Mouse (Mus musculus) thymus, adult 2 months (tissue): ENCODE results near the gene Dhx37. TPM values are rescaled to one million over a fixed set of nuclear protein-coding genes. Genes with fewer than 3 reads are reported as not detected.

Source experiments
- DNase-seq: peaks from one replicate; pipeline ENCODE4 v3.0.0; 2021
- H3K27ac ChIP-seq: fragments of 200-500 bp; 2 replicates; pipeline ENCODE4 v1.5.1; 2012; ENCODE audit warnings: low read length, control low read depth; ENCODE audit not compliant: control insufficient read depth, insufficient read depth
- H3K27me3 ChIP-seq: fragments of 200-500 bp; 2 replicates; pipeline ENCODE4 v1.6.1; 2012; ENCODE audit warnings: mild to moderate bottlenecking, low read length, moderate library complexity, mixed read lengths; ENCODE audit not compliant: control insufficient read depth, insufficient read depth
- H3K36me3 ChIP-seq: fragments of 200-500 bp; 2 replicates; pipeline ENCODE4 v1.6.1; 2012; ENCODE audit warnings: mild to moderate bottlenecking, low read length, moderate library complexity; ENCODE audit not compliant: control insufficient read depth, insufficient read depth
- H3K4me1 ChIP-seq: fragments of 200-500 bp; replicated peaks from 2 replicates; pipeline ENCODE4 v1.6.1; 2012; ENCODE audit warnings: low read length; ENCODE audit not compliant: control insufficient read depth, insufficient read depth
- H3K4me3 ChIP-seq: fragments of 200-500 bp; 2 replicates; pipeline ENCODE4 v1.5.1; 2012; ENCODE audit warnings: mild to moderate bottlenecking, low read length, control low read depth, moderate library complexity; ENCODE audit not compliant: control insufficient read depth, insufficient read depth
- CTCF ChIP-seq: fragments of 200-500 bp; IDR thresholded peaks from 2 replicates; pipeline ENCODE4 v1.5.1; 2012; ENCODE audit warnings: mild to moderate bottlenecking, control low read depth, low read length, moderate library complexity, borderline replicate concordance; ENCODE audit not compliant: control insufficient read depth, poor library complexity, insufficient read depth; ENCODE audit errors: extremely low read depth
- POLR2A ChIP-seq: fragments of 200-500 bp; IDR thresholded peaks from 2 replicates; pipeline ENCODE4 v1.6.1; 2012; ENCODE audit warnings: mild to moderate bottlenecking, low read length, control low read depth, moderate library complexity; ENCODE audit not compliant: control insufficient read depth, poor library complexity, insufficient read depth; ENCODE audit errors: extremely low read depth
- WGBS: fragments of 180-500 bp; shearing (Covaris S2); methylation state at CpG from one replicate; pipeline ENCODE4 v1.1.7; 2018; 5-methylcytosine and 5-hydroxymethylcytosine counted together
- polyA plus RNA-seq: library from polyadenylated mRNA; depleted of rRNA; stranded (reverse); fragments of >200 nt; gene quantifications from 2 replicates; pipeline ENCODE4 v1.2.3, GENCODE M21; 2012

Gene Dhx37
- polyA plus RNA-seq, 1 experiment, result 32.4 TPM

DNA sequence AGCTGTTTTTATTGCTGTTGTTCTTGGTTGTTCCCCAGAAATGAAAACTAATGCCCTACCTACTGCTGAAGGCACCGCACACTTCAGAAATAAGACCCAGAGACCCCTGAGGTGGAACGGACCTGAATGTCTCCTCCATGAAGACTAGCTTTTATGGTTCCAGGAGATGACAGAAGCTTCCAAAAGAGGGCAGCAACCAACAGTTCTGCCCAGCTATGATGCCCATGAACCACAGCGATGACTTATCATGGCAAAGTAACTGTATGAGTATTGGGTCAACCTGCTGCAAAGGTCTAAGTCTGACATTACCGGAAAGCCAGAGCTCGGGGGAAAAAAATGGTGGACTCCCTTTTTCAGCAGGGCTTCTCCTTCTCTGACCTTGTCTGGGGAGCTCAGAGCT lies 55.0 kb downstream of the Dhx37 start:
- H3K4me1 ChIP-seq, result peaks cover 19% of the 10 kb centered on the region
- no peak overlapping the region for H3K27ac ChIP-seq
- no peak overlapping the region for H3K4me3 ChIP-seq
- no peaks in the 10 kb centered on the region for H3K27me3 ChIP-seq
- 74% methylated on average over 5 of the region's 5 CpGs for WGBS
- no peaks in the 10 kb centered on the region for H3K36me3 ChIP-seq
- DNase-seq, result no peak
- no peak for TF ChIP-seq CTCF
- TF ChIP-seq POLR2A, result no peak

DNA sequence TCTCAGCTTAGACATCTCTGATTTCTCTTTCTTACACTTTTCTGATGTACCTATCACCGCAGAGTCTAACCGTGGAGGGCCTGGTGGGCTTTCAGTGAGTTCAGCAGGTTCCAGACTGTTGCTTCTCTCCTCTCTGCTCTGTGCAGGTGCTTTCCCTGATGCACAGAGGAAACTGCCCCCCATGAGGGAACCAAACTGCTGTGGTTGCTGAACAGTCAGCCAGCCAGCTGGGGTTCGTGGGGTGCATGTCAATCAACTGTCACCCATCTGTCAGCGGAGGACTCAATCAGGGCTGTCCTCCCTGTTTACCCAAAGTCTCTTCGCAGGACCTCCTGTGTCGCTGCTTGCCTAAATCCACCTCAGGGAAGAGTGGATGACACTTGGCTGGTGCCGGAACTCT lies 56.7 kb downstream of the Dhx37 start:
- Histone ChIP-seq H3K36me3 (no peaks in the 10 kb centered on the region), H3K4me1 (peaks cover 19% of the 10 kb centered on the region), H3K27ac (peak overlapping the region; percentile 95), H3K27me3 (no peaks in the 10 kb centered on the region), H3K4me3 (no peak overlapping the region)
- TF ChIP-seq POLR2A (0 out of 2 replicates have a peak, but pooled peaks have one; percentile 42), CTCF (no peak)
- DNase-seq, result peak; percentile 61
- WGBS, result 17% methylated on average over 7 of the region's 7 CpGs

DNA sequence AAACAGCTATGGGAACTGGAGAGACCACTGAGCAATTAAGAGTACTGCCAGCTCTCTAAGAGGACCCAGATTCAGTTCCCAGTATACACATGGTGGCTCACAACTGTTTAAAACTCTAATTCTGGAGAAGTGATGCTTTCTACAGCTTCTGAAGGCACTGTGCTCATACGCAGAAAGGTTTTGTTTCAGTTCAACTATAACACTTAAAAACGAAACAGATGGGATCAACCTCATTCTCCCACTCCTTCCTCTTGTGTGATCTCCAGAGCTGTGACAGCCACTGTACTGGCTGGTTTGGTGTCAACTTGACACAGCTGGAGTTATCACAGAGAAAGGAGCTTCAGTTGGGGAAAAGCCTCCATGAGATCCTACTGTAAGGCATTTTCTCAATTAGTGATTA lies 58.0 kb downstream of the Dhx37 start:
- no peak for TF ChIP-seq CTCF
- no peak for TF ChIP-seq POLR2A
- H3K4me3 ChIP-seq, result no peak overlapping the region
- no peak overlapping the region for H3K27ac ChIP-seq
- H3K27me3 ChIP-seq, result no peaks in the 10 kb centered on the region
- no peak for DNase-seq
- 44% methylated on average over 2 of the region's 2 CpGs for WGBS
- H3K36me3 ChIP-seq, result no peaks in the 10 kb centered on the region
- H3K4me1 ChIP-seq, result peaks cover 19% of the 10 kb centered on the region

DNA sequence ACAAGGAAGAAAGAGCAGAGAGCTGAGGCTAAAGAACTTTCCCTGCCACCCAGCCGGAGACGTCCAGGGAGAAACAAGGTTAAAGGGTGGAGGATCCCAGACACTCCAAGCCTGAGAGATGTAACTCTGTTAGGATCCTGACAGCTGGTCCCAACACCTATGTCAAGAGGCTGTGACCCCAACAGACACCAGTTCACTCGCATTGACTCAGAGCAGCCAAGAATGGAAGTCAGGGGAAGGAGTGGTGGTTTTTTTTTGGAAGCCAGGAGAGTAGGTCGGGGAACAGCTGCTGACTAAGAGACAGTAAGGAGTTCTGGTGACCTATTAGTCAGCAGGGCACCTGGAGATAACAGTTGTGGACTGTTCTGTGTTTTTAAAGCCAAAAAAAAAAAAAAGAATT lies 61.9 kb downstream of the Dhx37 start:
- H3K4me1 ChIP-seq, result peaks cover 11% of the 10 kb centered on the region
- H3K27ac ChIP-seq, result no peak overlapping the region
- TF ChIP-seq POLR2A, result no peak
- no peak for TF ChIP-seq CTCF
- no peak overlapping the region for H3K4me3 ChIP-seq
- WGBS, result 88% methylated on average over 4 of the region's 4 CpGs
- no peak for DNase-seq
- no peaks in the 10 kb centered on the region for H3K27me3 ChIP-seq
- no peaks in the 10 kb centered on the region for H3K36me3 ChIP-seq

DNA sequence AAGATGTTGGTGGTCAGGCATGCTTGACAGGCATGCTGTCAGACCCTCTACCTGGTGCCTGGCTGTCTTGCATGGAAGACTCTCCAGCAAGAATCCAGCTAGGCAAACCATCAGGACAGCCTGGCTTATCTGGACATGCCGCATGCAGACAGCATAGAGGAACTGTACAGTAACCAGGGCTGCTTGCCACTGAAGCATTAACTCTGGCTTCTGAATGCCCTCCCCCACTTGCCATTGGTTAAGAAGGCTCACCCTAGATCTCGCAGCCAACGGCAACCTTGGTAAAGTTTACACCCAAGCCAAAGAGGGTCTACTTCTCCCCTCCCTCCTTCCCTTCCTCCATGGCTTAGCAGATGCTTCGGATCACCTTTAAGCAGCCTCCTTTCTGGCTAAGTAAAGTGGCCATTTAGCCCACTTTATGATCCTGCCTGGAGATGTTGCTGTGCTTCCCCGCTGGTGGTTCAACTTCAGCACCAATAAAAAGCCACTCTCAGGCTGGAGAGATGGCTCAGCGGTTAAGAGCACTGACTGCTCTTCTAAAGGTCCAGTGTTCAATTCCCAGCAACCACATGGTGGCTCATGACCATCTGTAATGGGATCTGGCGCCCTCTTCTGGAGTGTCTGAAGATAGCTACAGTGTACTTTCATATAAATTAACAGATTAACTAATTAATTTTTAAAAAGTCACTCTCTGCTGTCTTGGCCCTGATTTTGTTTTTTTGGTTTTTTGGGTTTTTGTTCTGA lies 62.8 kb downstream of the Dhx37 start:
- Histone ChIP-seq H3K4me1 (peaks cover 3% of the 10 kb centered on the region; the same call in 1 of the 2 replicates), H3K27ac (no peak overlapping the region), H3K4me3 (no peak overlapping the region), H3K27me3 (no peaks in the 10 kb centered on the region), H3K36me3 (no peaks in the 10 kb centered on the region)
- DNase-seq, result no peak
- WGBS, result 92% methylated on average over 7 of the region's 7 CpGs
- TF ChIP-seq CTCF (no peak), POLR2A (no peak)

DNA sequence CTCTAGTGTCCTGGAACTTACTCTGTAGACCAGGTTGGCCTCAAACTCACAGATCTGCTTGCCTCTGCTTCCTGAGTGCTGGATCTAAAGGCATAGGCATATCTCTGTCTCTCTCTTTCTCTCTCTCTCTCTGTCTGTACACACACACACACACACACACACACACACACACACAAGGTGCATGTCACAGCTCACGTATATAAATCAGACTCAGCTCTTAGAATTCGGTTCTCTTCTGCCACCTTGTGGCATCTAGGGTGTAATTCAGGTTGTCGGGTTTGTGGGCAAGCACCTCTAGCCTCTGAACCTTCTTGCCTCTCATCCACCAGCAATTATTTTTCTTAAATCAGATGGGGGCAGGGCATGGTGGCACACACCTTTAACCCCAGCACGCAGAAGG lies 65.4 kb downstream of the Dhx37 start:
- H3K27me3 ChIP-seq, result no peaks in the 10 kb centered on the region
- WGBS, result under 1% methylated on average over 4 of the region's 4 CpGs
- no peak overlapping the region for H3K4me3 ChIP-seq
- peak; percentile 70 for DNase-seq
- no peak for TF ChIP-seq POLR2A
- TF ChIP-seq CTCF, result no peak
- no peaks in the 10 kb centered on the region for H3K36me3 ChIP-seq
- no peak overlapping the region for H3K27ac ChIP-seq
- peaks cover 3% of the 10 kb centered on the region; the same call in 1 of the 2 replicates for H3K4me1 ChIP-seq
